ENCODE assay signal across 27 mouse cellular contexts in genomic region chr9:103911347-103911746, GRCm38 (mm10).
DNase-seq lines count a peak whose midpoint lies in the region; ATAC-seq and TF ChIP-seq lines count a peak whose summit lies in the region.
"Had no signal": no experiment of that assay in that cellular context is flagged by ENCODE, and none has a peak within 500 bp of the region (broad histone marks: within the 10 kb centered on the region; RNA-seq: fewer than 3 reads in every experiment).

No protein-coding gene starts in this region.

- no peak overlapping the region for H3K4me2 ChIP-seq in forebrain, embryonic 13.5 days
- H3K4me2 ChIP-seq in forebrain, embryonic 15.5 days (replicated peaks): no peak overlapping the region
- no peak overlapping the region for H3K4me2 ChIP-seq in heart, embryonic 12.5 days
- H3K4me2 ChIP-seq in lung, embryonic 14.5 days: no peak overlapping the region
- H3K4me2 ChIP-seq: hindbrain, embryonic 14.5 days; kidney, embryonic 15.5 days; limb, embryonic 12.5 days; liver, embryonic 15.5 days; midbrain, embryonic 12.5 days had no signal

- no peak overlapping the region for H3K9ac ChIP-seq in forebrain, embryonic 13.5 days
- no peak overlapping the region for H3K9ac ChIP-seq in forebrain, embryonic 15.5 days (replicated peaks)
- H3K9ac ChIP-seq in heart, embryonic 12.5 days: no peak overlapping the region
- H3K9ac ChIP-seq in lung, embryonic 14.5 days: no peak overlapping the region
- H3K9ac ChIP-seq: hindbrain, embryonic 14.5 days; kidney, embryonic 15.5 days; limb, embryonic 12.5 days; liver, embryonic 15.5 days; midbrain, embryonic 12.5 days had no signal

- DNase-seq in heart, adult 8-10 months (ENCODE audit: low spot score): peak; percentile 47
- peak; percentile 61 for DNase-seq in lung, embryonic 14.5 days
- no peak for DNase-seq in lung, postnatal 25 days (ENCODE audit: low spot score)
- peak; percentile 9 for DNase-seq in heart, postnatal 4 days
- no peak for DNase-seq in lung, adult 2 months
- DNase-seq: adrenal gland, postnatal 10 days; cerebellum, adult 11 months; cerebellum, adult 9-10 months; cerebellum, postnatal 36 days; gastrocnemius, postnatal 25 days; kidney, adult 18-20 months; kidney, postnatal 36 days; lung, postnatal 4 days; thymus, postnatal 4 days had no signal

- ATAC-seq in forebrain, embryonic 13.5 days: peak; percentile 36; the same call in 1 of the 2 replicates
- ATAC-seq in forebrain, embryonic 15.5 days (replicated peaks): no peak
- ATAC-seq in heart, embryonic 12.5 days (ENCODE audit: insufficient number of reproducible peaks, low FRiP score): no peak
- ATAC-seq in lung, embryonic 14.5 days (ENCODE audit: insufficient read depth): no peak
- ATAC-seq: inflammation-experienced regulatory T-cells, adult 6 months had no signal

- 55% methylated on average over 2 of the region's 2 CpGs for WGBS in forebrain, embryonic 13.5 days
- WGBS in forebrain, embryonic 15.5 days: 45% methylated on average over 2 of the region's 2 CpGs
- WGBS in heart, embryonic 12.5 days: 48% methylated on average over 2 of the region's 2 CpGs
- WGBS in lung, embryonic 14.5 days: 52% methylated on average over 2 of the region's 2 CpGs
- WGBS in lung, adult 2 months: 50% methylated on average over 2 of the region's 2 CpGs

- no peak for TF ChIP-seq CTCF in lung, embryonic 14.5 days (IDR thresholded peaks at IDR 0.05; ENCODE audit: low read depth)
- no peak for TF ChIP-seq CTCF in lung, adult 2 months (IDR thresholded peaks at IDR 0.05; ENCODE audit: insufficient read depth, low read length)

- no peaks in the 10 kb centered on the region for H3K27me3 ChIP-seq in forebrain, embryonic 13.5 days
- H3K27me3 ChIP-seq in forebrain, embryonic 15.5 days: no peaks in the 10 kb centered on the region
- no peaks in the 10 kb centered on the region for H3K27me3 ChIP-seq in heart, embryonic 12.5 days (replicated peaks)
- no peaks in the 10 kb centered on the region for H3K27me3 ChIP-seq in lung, embryonic 14.5 days (ENCODE audit: insufficient read depth, low read length)
- H3K27me3 ChIP-seq: kidney, embryonic 15.5 days; limb, embryonic 12.5 days; liver, embryonic 15.5 days; megakaryocyte, embryonic 14.5 days; midbrain, embryonic 12.5 days had no signal

- no peaks in the 10 kb centered on the region for H3K9me3 ChIP-seq in forebrain, embryonic 13.5 days (replicated peaks)
- no peaks in the 10 kb centered on the region for H3K9me3 ChIP-seq in forebrain, embryonic 15.5 days
- H3K9me3 ChIP-seq in heart, embryonic 12.5 days (replicated peaks): no peaks in the 10 kb centered on the region
- no peaks in the 10 kb centered on the region for H3K9me3 ChIP-seq in lung, embryonic 14.5 days (ENCODE audit: low read depth, low read length)
- H3K9me3 ChIP-seq: kidney, embryonic 15.5 days; limb, embryonic 12.5 days; liver, embryonic 15.5 days; megakaryocyte, embryonic 14.5 days; midbrain, embryonic 12.5 days had no signal

- H3K4me1 ChIP-seq in forebrain, embryonic 13.5 days: 0 out of 2 replicates have a peak, but pooled peaks cover 6% of the 10 kb centered on the region
- peaks cover 9% of the 10 kb centered on the region; the same call in 1 of the 2 replicates for H3K4me1 ChIP-seq in forebrain, embryonic 15.5 days
- H3K4me1 ChIP-seq in heart, embryonic 12.5 days (replicated peaks): peaks cover 27% of the 10 kb centered on the region
- H3K4me1 ChIP-seq in lung, embryonic 14.5 days (ENCODE audit: insufficient read depth): no peaks in the 10 kb centered on the region
- no peaks in the 10 kb centered on the region for H3K4me1 ChIP-seq in lung, adult 2 months (ENCODE audit: control insufficient read depth, insufficient read depth, low read length)
- H3K4me1 ChIP-seq: kidney, embryonic 15.5 days; liver, embryonic 15.5 days; megakaryocyte, embryonic 14.5 days had no signal

- no peaks in the 10 kb centered on the region for H3K36me3 ChIP-seq in forebrain, embryonic 13.5 days (ENCODE audit: poor library complexity, severe bottlenecking)
- no peaks in the 10 kb centered on the region for H3K36me3 ChIP-seq in forebrain, embryonic 15.5 days
- no peaks in the 10 kb centered on the region for H3K36me3 ChIP-seq in heart, embryonic 12.5 days
- no peaks in the 10 kb centered on the region for H3K36me3 ChIP-seq in lung, embryonic 14.5 days (ENCODE audit: insufficient read depth)
- H3K36me3 ChIP-seq: G1E; kidney, embryonic 15.5 days; limb, embryonic 12.5 days; liver, embryonic 15.5 days; midbrain, embryonic 12.5 days had no signal

- H3K4me3 ChIP-seq in forebrain, embryonic 13.5 days: no peak overlapping the region
- no peak overlapping the region for H3K4me3 ChIP-seq in forebrain, embryonic 15.5 days
- no peak overlapping the region for H3K4me3 ChIP-seq in heart, embryonic 12.5 days
- no peak overlapping the region for H3K4me3 ChIP-seq in lung, embryonic 14.5 days (ENCODE audit: low read depth, low read length)
- H3K4me3 ChIP-seq in lung, adult 2 months (replicated peaks; ENCODE audit: extremely low read depth, low read depth, low read length): no peak overlapping the region
- H3K4me3 ChIP-seq: kidney, embryonic 15.5 days; layer of hippocampus, adult 2 months; left cerebral cortex, adult 2 months; limb, embryonic 12.5 days; liver, embryonic 15.5 days; megakaryocyte, embryonic 14.5 days; midbrain, embryonic 12.5 days had no signal

- no peak for TF ChIP-seq POLR2A in lung, adult 2 months (IDR thresholded peaks at IDR 0.05; ENCODE audit: borderline replicate concordance, extremely low read depth, low read depth, low read length)

- no peak overlapping the region for H3K27ac ChIP-seq in forebrain, embryonic 13.5 days
- no peak overlapping the region for H3K27ac ChIP-seq in forebrain, embryonic 15.5 days (replicated peaks)
- H3K27ac ChIP-seq in heart, embryonic 12.5 days (ENCODE audit: poor library complexity, severe bottlenecking): no peak overlapping the region
- H3K27ac ChIP-seq in lung, embryonic 14.5 days (ENCODE audit: low read depth): no peak overlapping the region
- H3K27ac ChIP-seq: hindbrain, embryonic 14.5 days; kidney, embryonic 15.5 days; layer of hippocampus, adult 2 months; left cerebral cortex, adult 2 months; limb, embryonic 12.5 days; liver, embryonic 15.5 days; midbrain, embryonic 12.5 days had no signal

Comparison
In these comparisons a context has a peak if more than half of its experiments do, and no peak if none do; other contexts are left out.
1. DNase-seq: peak in heart, adult 8-10 months (single experiment), lung, embryonic 14.5 days (single experiment) and heart, postnatal 4 days (single experiment); none in lung, postnatal 25 days (single experiment) and lung, adult 2 months (single experiment).